Mouse (Mus musculus) retina, postnatal 1 day (tissue): ENCODE results near the gene Actl9.
A peak's percentile ranks its signal among the peaks of the same experiment; 100 is the strongest.

Experiments used
- DNase-seq: peaks from one replicate; pipeline ENCODE4 v3.0.0-alpha.2; 2012

Actl9 gene

DNA sequence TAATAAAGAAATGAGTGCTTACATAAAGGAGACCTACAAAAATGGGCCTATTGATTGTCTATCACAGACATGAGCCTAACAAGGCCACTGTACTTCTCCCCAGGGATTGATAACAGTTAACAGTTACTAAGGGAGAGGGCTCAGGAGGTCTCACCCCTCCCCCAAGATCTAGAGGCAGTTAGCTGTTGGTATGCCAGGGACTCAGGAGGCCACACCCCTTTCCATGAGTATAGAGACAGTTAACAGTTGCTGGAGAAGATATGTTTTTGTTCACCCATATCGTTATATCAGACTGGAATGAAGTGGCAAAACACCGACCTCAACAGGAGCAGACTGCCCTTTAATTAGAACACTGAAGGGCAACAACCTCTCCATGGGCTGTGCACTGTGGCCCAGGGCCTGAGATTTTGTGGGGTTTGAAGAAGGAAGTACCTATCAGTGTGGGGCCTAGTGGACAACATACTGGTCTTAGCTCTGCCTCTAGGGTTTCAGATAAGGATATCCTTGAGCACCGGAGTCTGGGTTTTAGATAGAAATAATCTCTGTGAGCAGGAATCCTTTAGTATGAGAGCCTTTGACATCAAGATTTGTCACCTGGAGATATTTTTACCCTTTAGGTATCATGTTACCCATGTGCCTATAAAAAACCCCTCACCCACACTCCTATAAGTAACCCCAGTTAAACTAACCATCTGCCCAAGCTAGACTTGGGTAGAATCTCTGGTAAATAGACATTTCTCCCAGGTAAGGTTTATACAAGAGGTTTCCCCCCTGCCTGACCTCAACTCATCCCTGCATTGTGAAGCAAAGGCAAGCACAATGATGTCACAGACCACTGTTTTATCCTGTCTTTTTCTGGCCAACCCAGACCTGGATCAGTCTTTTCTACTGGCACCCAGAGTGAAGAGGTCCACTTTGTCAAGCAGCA lies at the start of gene Actl9:
Gene Actl9 (plus strand): TSS at position 878 of the 928 bp plus-strand sequence.
- DNase-seq: no peak

DNA sequence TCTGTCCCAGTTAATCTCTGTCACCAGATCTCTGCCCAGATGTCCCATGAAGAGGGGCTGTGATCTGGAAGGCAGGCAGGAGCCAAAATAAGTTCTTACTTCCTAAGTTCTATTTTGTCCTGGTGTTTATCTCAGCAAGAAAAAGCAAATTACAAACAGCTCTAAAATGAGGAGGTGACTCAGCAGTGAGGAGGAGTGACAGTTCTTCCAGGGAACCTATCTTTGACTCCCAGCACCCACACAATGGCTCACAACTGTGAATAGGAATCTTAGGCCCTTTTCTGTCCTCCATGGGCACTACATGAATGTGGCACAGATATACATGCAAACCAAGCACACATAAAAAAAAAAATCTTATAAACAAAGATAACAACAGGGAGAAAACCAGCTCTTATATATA lies 47.0 kb upstream of the Actl9 start:
- DNase-seq: no peak

DNA sequence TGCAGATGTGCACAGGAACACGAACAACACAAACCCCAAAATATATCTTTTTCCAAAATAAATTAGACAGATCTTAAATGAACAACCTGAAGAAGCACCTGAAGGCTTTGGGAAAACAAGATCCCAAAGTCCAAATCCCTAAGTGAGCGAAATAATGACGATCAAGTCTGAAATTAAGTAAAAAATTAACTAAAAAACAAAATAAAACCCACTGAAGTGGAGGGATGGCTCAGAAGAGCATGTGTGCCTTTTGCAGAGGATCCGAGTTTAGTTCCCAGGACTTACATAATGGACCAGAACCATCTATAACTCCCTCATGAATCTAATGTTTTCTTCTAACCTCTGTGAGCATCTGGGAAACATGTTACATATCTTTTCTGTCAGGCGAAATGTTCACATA lies 40.4 kb upstream of the Actl9 start:
- no peak for DNase-seq

DNA sequence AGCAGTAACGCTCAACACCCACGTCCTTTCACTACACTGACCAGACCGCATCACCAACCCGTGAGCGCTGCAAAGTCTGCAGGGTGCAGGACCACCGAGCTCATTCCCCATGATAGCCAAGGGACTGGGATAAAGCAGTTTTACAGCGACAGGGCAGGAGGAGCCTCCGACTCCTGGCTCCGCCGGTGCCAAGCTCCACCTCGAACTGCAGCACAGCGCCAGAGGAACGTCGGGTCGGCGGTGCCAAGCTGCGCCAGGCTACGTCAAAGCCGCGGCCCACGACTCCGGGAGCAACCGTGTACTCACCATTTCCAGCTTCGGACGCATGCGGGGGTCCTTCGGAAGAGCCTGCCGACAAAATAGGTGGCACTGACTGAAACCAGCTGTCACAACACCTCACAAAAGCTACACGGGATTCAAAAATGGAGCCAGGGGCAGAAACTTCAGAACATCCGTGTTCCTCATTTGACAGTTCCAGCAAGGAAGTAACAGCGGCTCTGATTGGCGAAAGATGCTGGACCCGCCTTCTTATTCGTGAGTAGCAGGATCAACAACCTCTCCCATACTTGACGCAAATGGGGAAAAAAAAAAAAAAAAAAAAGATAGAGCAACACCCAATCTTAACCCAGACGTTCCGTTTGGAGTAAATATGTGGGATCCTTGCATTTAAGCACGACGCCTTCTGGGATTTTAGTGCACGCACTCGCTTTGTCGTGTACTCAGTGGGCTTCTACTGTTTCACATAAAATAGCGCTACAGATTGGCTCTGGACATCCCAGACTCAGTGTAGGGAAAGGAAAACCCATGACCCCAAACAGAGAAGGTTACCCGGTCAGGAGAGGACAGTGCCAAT lies 38.3 kb upstream of the Actl9 start, which contains the start of gene Zfp101:
Gene Zfp101 (minus strand): TSS at position 460 of the 853 bp plus-strand sequence.
- peak; percentile 98 for DNase-seq

DNA sequence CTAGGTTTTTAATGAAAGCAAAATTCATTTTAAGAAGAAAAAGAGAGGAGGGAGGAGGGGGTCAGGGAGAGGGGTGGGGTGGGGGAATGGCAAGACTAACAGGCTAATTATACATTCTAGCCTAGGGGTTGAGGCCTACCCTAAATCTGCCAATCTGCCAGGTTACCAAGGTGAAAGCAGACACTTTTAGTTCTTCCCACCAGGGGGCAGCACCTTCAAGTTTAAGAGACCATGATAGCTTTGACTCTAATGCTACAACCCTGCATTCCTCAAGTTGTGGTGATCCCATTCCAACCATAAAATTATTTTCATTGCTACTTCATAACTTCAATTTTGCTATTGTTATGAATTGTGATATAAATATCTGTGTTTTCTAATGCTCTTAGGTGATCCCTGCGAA lies 6.5 kb downstream of the Actl9 start:
- DNase-seq: peak; percentile 81

DNA sequence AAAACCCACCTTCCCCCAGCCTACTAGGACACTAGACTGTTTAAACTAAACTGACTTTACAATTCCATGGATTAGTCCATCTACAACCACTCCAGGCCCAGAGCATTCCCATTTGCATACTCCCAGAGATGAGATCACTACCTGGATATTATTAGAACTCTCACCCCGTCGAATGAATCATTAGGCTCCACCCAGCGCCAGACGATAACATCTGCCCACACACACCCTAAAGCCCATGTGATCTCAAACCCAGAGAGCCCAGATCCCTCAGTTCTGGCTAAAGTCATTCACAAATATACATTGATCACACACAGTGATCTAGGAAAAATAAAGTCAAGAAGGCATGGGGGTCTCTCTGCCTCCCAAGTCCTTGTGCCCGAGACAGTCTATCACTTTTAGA lies 7.2 kb downstream of the Actl9 start:
- no peak for DNase-seq

DNA sequence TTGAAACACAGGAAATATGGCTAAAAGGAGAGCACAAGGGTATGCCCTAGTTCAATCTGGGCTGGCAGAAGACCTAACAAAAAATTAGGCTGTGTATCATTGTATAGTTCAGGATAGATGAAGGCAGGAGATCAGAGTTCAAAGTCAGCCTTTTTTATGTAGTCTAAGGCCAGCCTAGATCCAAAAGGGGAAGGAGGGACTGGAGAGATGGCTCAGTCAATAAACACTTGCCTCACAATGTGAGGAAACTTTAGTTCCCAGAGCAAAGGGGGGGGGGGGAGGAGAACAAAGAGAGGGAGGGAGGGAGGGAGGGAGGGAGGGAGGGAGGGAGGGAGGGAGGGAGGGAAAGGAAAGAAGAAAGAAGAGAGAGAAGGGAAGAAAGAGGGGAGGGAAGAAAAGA lies 8.5 kb downstream of the Actl9 start:
- no peak for DNase-seq

DNA sequence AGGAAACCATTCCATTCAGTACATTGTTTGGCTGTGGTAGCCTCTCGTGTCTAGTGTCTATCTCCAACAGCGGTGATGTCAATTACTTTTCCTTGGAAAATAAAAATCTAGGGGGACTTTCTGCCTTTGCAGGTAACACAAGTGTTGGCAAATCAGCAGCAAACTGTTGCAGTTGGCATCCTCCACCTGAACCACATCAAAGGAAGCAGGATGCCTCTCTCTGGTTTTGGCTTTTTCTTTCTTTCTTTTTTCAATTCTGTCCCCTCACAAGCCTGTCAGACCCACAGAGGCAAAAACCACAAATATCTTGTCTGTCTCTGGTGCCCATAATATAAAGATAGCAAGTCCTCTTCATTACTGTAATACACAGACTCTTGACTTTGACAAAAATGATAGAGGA lies 23.9 kb downstream of the Actl9 start:
- no peak for DNase-seq

DNA sequence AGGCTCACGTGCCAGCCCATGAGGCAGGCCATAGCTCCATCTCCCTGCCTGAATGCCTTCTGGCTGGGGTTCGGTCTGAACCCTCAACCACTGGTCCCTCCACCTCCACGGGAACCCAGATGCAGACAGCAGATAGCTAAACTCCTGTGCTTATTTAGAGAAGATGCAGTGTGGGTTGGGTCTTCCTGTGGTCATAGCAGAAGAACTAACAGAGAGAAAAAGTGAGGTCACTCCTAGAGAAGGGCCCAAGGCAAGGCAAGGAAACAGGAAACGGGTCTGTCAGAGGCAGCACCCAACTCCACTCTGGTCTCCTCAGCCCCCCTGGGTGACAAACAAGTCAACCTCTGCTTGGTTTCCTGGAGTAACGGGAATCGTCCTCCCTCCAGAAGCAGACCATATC lies 38.5 kb downstream of the Actl9 start:
- DNase-seq: no peak
